Mouse (Mus musculus) hindbrain, embryonic 13.5 days (tissue): ENCODE data around the gene Asb2. TPM values are rescaled to one million over a fixed set of nuclear protein-coding genes. Genes with fewer than 3 reads are reported as not detected.
A peak's percentile ranks its signal among the peaks of the same experiment; 100 is the strongest.

Experiments used
- ATAC-seq: fragments of 200-750 bp; cut with Nextera tagmentation; 2 replicates; pipeline ENCODE4 v1.8.0; 2017; ENCODE audit warnings: moderate TSS enrichment; ENCODE audit not compliant: low FRiP score
- H3K27ac ChIP-seq: fragments of 300-500 bp; sonication (generic); 2 replicates; pipeline ENCODE4 v1.5.1; 2015; ENCODE audit warnings: inconsistent platforms, mild to moderate bottlenecking, moderate library complexity
- H3K27me3 ChIP-seq: fragments of 300-500 bp; sonication (generic); 2 replicates; pipeline ENCODE4 v1.6.1; 2015; ENCODE audit warnings: mild to moderate bottlenecking, inconsistent platforms
- H3K36me3 ChIP-seq: fragments of 300-500 bp; sonication (generic); 2 replicates; pipeline ENCODE4 v1.6.1; 2015; ENCODE audit warnings: mild to moderate bottlenecking, inconsistent platforms
- H3K4me1 ChIP-seq: fragments of 300-500 bp; sonication (generic); replicated peaks from 2 replicates; pipeline ENCODE4 v1.6.1; 2015; ENCODE audit warnings: inconsistent platforms
- H3K4me2 ChIP-seq: fragments of 300-500 bp; sonication (generic); 2 replicates; pipeline ENCODE4 v1.6.1; 2015; ENCODE audit warnings: inconsistent platforms, mild to moderate bottlenecking, moderate library complexity
- H3K4me3 ChIP-seq: fragments of 300-500 bp; sonication (generic); 2 replicates; pipeline ENCODE4 v1.5.1; 2015; ENCODE audit warnings: mild to moderate bottlenecking, inconsistent platforms
- H3K9ac ChIP-seq: fragments of 300-500 bp; sonication (generic); 2 replicates; pipeline ENCODE4 v1.6.1; 2015; ENCODE audit warnings: mild to moderate bottlenecking, inconsistent platforms
- H3K9me3 ChIP-seq: fragments of 300-500 bp; sonication (generic); 2 replicates; pipeline ENCODE4 v1.6.1; 2016; ENCODE audit warnings: inconsistent platforms
- WGBS: fragments of 180-500 bp; shearing (Covaris S2); methylation state at CpG from one replicate; pipeline ENCODE4 v1.1.7; 2015; 5-methylcytosine and 5-hydroxymethylcytosine counted together
- polyA plus RNA-seq: library from polyadenylated mRNA; unstranded; fragments of >200 nt; fragmentation: Nextera tagmentation; extraction: Ambion mirVana; gene quantifications from 2 replicates; pipeline ENCODE4 v1.2.1, GENCODE M21; 2015

Gene Asb2
- polyA plus RNA-seq = 1.00 and 1.0 TPM in 2 replicates

DNA sequence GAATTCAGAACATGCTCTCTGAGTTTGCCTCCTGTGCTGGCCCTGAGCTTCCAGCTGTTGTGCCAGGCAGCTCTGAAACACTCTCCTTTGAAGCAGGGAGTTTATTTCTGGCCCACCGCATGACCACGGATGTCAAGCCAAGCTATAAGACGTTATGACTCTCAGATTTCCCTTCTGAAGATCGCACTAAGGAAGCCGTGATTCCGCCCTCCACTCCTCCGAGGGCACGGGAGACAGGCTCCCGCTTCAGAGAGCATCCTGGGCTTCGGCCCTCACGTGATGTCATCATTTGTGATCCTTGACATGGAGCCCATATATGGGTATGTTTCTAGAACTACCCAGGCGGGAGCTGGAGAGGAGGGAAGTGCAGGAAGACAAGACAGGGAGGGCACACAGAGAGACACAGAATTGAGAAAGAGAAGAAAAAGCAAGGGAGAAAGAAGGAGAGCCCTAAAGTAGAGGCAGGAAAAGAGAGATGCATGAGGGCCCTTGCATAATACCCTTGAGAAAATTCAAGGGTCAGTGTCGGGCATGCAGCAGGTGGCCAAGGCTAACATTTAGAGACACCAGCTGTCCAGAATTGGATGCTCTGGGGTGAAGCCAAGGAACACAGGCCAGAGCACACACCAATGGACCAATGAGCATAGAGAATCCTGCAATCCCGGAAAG is at the start of gene Asb2:
Gene Asb2, minus strand, starts transcription at position 256 of the 669 bp plus-strand sequence.
- Histone ChIP-seq H3K4me1 (peaks cover 13% of the 10 kb centered on the region), H3K9me3 (no peaks in the 10 kb centered on the region; the same call in 1 of the 2 replicates), H3K27ac (no peak within 1 kb of the TSS), H3K36me3 (no peaks in the 10 kb centered on the region), H3K27me3 (no peaks in the 10 kb centered on the region), H3K9ac (no peak within 1 kb of the TSS), H3K4me2 (no peak within 1 kb of the TSS), H3K4me3 (no peak within 1 kb of the TSS)
- ATAC-seq = no peak
- WGBS = 77% methylated on average over 14 of the region's 14 CpGs

DNA sequence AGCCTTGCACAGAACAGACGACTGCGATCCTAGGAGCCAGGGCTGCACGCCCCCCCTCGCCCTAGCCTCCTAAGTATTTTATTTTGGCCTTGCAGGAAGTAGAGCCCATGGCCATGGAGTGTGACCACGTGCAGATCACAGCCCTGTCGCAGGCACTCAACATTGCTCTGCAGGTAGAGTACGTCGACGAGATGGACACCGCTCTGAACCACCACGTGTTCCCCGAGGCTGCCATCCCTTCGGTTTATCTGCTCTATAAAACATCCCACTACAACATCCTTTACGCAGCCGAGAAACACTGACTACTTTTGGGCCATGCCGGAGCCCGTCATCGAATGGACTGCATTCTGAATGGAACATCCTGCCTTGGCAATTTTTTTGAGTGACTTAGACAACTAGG is 48.3 kb upstream of the Asb2 start:
- no peak overlapping the region for H3K4me2 ChIP-seq
- no peaks in the 10 kb centered on the region for H3K9me3 ChIP-seq
- no peak overlapping the region for H3K27ac ChIP-seq
- H3K36me3 ChIP-seq = peaks cover 86% of the 10 kb centered on the region
- no peaks in the 10 kb centered on the region for H3K4me1 ChIP-seq
- WGBS = 91% methylated on average over 18 of the region's 18 CpGs
- no peaks in the 10 kb centered on the region for H3K27me3 ChIP-seq
- no peak for ATAC-seq
- H3K9ac ChIP-seq = no peak overlapping the region
- H3K4me3 ChIP-seq = no peak overlapping the region

DNA sequence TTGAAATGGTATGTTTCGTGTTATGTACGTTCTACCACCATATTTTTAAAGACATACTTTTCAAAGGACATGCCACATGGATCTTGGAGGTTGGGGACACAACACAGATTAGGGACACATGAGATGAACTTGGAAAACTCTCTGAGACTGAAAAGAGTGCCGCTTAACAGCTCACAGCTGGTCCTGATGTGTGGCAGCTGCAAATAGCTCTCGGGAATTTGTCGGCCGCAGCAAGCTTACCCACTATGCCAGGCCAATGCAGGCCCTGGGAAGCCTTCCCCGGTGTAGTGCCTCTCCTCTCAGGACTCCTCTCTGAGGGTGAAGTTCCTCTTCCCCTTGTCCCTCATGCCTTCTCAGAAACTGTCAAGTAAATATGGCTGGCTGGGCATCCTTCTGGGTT is 41.0 kb upstream of the Asb2 start:
- H3K9me3 ChIP-seq = no peaks in the 10 kb centered on the region
- ATAC-seq = no peak
- no peak overlapping the region for H3K4me2 ChIP-seq
- H3K27ac ChIP-seq = no peak overlapping the region
- no peak overlapping the region for H3K9ac ChIP-seq
- H3K36me3 ChIP-seq = peaks cover 14% of the 10 kb centered on the region
- no peak overlapping the region for H3K4me3 ChIP-seq
- WGBS = 83% methylated on average over 7 of the region's 7 CpGs
- H3K27me3 ChIP-seq = no peaks in the 10 kb centered on the region
- no peaks in the 10 kb centered on the region; the same call in 1 of the 2 replicates for H3K4me1 ChIP-seq

DNA sequence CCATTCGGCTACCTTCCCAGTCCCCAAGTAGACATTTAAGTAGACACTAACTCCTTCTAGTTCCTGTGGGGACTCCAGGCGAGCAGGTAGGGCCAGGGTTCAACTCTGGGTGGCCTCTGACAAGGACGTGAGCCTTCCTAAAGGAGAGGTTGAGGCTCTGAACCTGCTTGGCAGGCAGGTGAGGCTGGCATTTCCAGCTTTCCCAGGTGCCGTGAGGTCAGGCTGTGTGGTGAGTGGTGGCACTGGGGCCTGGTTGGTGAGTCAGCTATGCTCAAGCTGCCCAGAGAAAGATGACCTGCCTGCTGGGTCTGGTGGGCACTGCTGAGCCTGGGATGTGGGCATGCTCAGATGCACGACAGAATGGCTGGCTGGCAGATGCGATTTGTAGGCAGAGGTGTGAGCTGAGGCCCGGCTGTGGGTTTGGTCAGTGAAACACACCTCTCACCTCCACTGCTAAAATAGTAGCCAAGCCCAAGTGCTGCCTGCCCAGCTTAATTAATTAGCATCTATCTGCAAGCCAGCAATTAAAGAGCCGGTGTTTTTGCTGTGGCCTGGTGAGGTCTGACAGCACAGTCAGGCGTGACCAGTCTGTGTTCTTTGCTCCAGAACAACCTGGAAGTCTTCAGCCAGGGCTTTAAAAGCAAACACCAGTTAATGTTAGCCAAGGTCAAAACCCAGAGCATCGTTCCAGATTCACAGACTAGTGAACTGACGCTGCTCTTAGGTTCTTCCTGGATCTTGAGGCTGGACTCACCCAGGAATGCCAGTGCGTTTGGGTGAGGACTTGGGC is 39.9 kb upstream of the Asb2 start:
- Histone ChIP-seq H3K9ac (no peak overlapping the region), H3K4me2 (no peak overlapping the region), H3K27ac (no peak overlapping the region), H3K4me3 (no peak overlapping the region), H3K9me3 (no peaks in the 10 kb centered on the region), H3K36me3 (peaks cover 6% of the 10 kb centered on the region), H3K4me1 (peaks cover 3% of the 10 kb centered on the region; the same call in 1 of the 2 replicates), H3K27me3 (no peaks in the 10 kb centered on the region)
- WGBS = 84% methylated on average over 12 of the region's 12 CpGs
- no peak for ATAC-seq

DNA sequence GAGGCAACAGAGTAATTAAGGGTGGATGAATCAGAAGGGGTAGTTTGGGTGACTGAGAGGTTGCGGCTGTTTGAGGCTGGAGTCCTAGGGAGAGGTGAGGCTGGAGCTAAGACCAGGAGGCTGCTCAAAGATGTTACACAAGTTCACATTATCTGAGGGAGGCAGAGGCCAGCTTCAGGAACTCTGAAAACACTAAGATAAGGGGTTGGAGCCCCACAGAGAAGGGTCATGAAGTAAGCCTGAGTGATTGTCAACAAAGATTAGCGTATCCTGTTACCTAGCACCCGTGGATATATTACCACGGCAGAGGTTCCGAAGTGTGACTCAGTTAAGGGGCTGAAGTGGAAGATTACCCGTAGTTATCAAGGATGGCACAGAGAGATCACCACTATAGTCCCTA is 37.7 kb upstream of the Asb2 start:
- no peak overlapping the region for H3K4me3 ChIP-seq
- H3K4me2 ChIP-seq = no peak overlapping the region
- no peak overlapping the region for H3K9ac ChIP-seq
- no peaks in the 10 kb centered on the region for H3K36me3 ChIP-seq
- ATAC-seq = no peak
- no peaks in the 10 kb centered on the region for H3K9me3 ChIP-seq
- no peak overlapping the region for H3K27ac ChIP-seq
- no peaks in the 10 kb centered on the region for H3K27me3 ChIP-seq
- peaks cover 22% of the 10 kb centered on the region for H3K4me1 ChIP-seq
- WGBS = 50% methylated on average over 6 of the region's 6 CpGs

DNA sequence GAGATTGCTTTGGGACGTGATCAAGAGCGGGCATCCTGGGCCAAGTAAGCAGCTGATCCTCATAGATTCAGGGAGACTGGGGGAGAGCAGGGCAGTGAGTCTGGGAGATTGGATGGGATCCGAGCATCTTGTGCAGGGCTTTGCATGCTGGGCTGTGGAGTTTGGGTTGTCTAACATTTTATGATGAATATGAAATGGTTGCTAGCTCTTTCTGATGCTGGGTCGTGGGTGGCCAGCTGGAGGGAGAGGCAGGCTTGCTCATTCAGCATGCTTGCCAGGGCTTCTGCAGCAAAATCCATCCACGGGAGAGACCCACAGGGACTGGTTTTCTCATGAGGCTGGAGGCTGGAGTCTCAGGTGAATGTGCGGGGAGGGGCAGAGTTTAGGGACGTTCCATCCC is 35.3 kb upstream of the Asb2 start:
- Histone ChIP-seq H3K9ac (no peak overlapping the region), H3K4me1 (peaks cover 22% of the 10 kb centered on the region), H3K9me3 (no peaks in the 10 kb centered on the region), H3K27me3 (no peaks in the 10 kb centered on the region), H3K36me3 (no peaks in the 10 kb centered on the region), H3K27ac (no peak overlapping the region), H3K4me3 (no peak overlapping the region), H3K4me2 (no peak overlapping the region)
- 90% methylated on average over 7 of the region's 7 CpGs for WGBS
- ATAC-seq = no peak

DNA sequence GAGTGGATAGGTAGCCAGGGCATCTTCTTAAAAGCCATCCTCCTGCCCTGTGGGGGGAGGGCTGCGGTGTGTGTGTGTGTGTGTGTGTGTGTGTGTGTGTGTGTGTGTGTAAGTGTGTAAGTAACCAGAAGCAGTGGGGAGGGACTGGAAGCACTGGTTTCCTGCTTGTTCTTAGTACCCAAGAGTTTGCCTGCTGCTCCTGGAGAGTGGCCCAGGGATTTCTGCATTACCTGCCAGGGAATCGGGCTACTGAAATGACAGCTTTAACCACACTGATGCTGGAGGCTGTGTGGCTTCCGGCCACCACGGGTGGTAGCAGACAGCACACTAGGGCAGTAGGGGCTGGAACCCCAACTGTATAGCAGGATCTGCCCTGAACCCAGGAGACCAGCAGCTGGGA is 34.2 kb upstream of the Asb2 start:
- no peak for ATAC-seq
- no peak overlapping the region for H3K4me2 ChIP-seq
- H3K27me3 ChIP-seq = no peaks in the 10 kb centered on the region
- 87% methylated on average over 4 of the region's 4 CpGs for WGBS
- no peak overlapping the region for H3K9ac ChIP-seq
- H3K4me3 ChIP-seq = no peak overlapping the region
- no peak overlapping the region for H3K27ac ChIP-seq
- H3K36me3 ChIP-seq = no peaks in the 10 kb centered on the region
- no peaks in the 10 kb centered on the region for H3K9me3 ChIP-seq
- H3K4me1 ChIP-seq = peaks cover 22% of the 10 kb centered on the region

DNA sequence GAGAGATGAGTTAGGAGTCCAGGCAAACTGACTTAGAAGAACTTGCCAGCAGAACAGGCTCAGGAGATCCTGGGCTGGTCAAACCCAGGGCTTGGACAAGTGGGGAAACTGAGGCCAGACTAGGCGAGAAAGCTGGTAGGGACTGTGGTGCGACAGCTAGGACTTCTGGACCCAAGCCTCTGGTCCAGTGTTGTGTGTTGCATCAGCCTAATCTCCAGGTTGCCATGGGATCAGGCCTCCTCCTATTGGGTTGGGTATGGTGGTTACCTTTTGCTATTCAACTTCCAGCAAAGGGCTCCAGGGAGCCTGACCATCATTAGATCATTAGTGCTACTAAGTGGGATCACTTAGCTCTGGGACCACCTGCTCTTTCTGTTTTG is 33.5 kb upstream of the Asb2 start:
- ATAC-seq = no peak; the same call in 1 of the 2 replicates
- Histone ChIP-seq H3K27me3 (no peaks in the 10 kb centered on the region), H3K4me1 (peaks cover 22% of the 10 kb centered on the region), H3K9ac (peak overlapping the region; percentile 91), H3K4me2 (peak overlapping the region; percentile 85), H3K36me3 (no peaks in the 10 kb centered on the region), H3K27ac (no peak overlapping the region; the same call in 1 of the 2 replicates), H3K4me3 (peak overlapping the region; percentile 73), H3K9me3 (no peaks in the 10 kb centered on the region)
- WGBS = 65% methylated on average over 2 of the region's 2 CpGs

DNA sequence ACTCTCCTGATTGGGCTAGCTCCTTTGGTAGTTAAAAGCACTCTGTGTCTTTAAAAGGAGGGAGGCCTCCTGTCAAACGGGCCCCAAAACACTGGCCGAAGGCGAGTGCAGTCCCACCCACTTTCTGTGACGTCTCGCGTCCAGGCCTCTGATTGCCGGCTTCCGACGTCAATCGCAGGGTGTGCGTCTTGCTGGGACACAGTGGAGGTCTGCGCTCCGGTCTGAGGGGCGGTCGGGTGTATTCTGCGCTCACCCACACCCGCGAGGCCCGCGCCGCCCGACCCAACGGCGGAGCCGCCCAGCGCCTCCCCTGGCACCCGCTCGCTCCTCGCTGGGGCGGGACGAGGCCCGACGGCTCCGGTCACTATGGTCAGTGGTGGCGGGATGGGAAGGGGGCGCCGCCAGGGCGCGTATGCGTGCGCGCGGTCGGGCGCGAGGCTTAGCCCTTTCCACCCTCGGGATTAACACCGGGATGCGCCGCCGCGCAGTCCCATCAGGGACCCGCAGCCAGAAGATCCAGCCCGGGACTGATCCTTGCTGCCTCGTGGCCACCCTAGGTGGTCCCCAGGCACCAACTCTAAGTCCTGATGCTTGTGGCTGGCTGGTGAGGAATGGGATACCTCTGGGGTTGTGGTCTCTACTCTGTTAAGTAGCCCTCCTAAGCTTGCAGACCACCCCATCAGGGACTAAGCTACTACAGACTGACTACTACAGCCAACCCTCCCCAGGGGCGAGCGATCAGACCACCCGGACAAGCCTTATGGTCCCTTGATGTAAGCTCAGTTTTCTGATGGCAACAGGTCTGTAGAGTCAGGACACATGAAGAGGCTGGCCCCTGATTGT is 32.9 kb upstream of the Asb2 start, which contains the start of gene Otub2:
Gene Otub2, plus strand, starts transcription at position 178 of the 843 bp plus-strand sequence.
- Histone ChIP-seq H3K4me2 (peak within 1 kb of the TSS; percentile 85), H3K9me3 (no peaks in the 10 kb centered on the region), H3K4me1 (peaks cover 22% of the 10 kb centered on the region), H3K4me3 (peak within 1 kb of the TSS; percentile 73), H3K9ac (peak within 1 kb of the TSS; percentile 91), H3K27ac (peak within 1 kb of the TSS; percentile 78), H3K36me3 (no peaks in the 10 kb centered on the region), H3K27me3 (no peaks in the 10 kb centered on the region)
- 1% methylated on average over 56 of the region's 58 CpGs for WGBS
- peak; percentile 99 for ATAC-seq

DNA sequence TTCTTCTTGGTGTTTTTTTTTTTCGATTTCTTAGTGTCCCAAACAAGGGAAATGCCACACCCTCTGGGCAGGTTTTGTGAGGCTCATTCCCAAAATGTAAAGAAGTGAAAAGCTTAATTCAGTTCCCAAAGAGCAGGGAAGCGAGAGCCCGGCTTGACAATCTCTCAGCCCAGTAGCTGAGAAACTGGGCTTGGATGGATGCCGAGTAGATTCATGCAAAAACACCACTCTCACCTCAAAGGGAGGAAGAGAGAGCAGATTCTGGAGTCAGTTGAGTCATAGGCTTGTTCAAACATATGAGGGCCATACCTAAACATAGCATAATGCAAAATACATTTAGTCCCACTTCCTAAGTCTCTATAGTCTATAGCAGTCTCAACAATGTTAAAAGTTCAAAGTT is 24.4 kb upstream of the Asb2 start:
- Histone ChIP-seq H3K4me2 (no peak overlapping the region), H3K4me1 (no peaks in the 10 kb centered on the region), H3K36me3 (no peaks in the 10 kb centered on the region), H3K4me3 (no peak overlapping the region), H3K9ac (no peak overlapping the region), H3K9me3 (no peaks in the 10 kb centered on the region), H3K27ac (no peak overlapping the region), H3K27me3 (no peaks in the 10 kb centered on the region)
- WGBS = 75% methylated on average over 4 of the region's 4 CpGs
- ATAC-seq = no peak

DNA sequence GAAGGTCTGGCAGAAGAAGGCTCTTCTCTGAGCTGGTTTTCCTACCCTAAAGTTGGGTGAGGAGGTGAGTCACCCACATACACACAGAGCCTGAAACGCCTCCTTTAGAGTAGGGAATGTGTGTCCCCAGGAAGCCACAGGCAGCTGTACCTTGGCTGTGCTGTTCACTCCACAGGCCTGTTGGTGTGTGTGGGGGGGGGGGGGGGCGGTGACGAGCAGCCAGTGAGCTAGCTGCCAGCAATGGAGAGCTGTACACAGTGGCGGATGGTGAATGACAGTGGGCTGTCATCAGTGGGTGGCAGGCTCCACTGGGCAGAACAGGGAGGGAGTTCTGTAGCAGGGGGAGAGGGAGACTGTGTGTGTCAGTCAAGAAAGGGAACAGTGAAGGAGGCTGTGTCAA is 21.0 kb upstream of the Asb2 start:
- no peak overlapping the region for H3K9ac ChIP-seq
- ATAC-seq = peak; percentile 52; the same call in 1 of the 2 replicates
- H3K4me2 ChIP-seq = no peak overlapping the region
- no peak overlapping the region for H3K4me3 ChIP-seq
- 71% methylated on average over 4 of the region's 4 CpGs for WGBS
- H3K9me3 ChIP-seq = no peaks in the 10 kb centered on the region
- no peaks in the 10 kb centered on the region for H3K4me1 ChIP-seq
- H3K36me3 ChIP-seq = no peaks in the 10 kb centered on the region
- H3K27me3 ChIP-seq = no peaks in the 10 kb centered on the region
- no peak overlapping the region for H3K27ac ChIP-seq

DNA sequence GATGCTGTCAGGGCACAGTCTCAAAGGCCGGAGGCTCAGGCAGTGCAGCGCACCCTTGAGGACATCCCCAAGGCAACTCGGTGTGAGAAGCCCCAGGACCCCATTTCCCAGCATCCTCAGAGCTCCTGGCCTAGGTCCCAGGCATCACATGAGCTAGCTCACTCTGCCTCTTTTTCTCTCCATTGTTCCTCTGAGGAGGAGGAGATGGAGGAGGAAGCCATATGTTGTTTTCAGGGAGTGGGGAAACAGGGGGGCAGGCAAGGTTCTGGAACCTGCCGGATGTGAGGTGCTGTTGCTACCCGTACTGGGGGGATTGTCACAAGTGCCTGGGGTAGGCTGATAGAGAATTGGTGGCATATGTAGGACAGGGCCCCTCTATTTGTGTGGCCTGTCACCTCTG is 20.3 kb upstream of the Asb2 start:
- Histone ChIP-seq H3K27me3 (no peaks in the 10 kb centered on the region), H3K4me2 (no peak overlapping the region), H3K9me3 (no peaks in the 10 kb centered on the region), H3K4me1 (no peaks in the 10 kb centered on the region), H3K36me3 (no peaks in the 10 kb centered on the region), H3K4me3 (no peak overlapping the region), H3K9ac (no peak overlapping the region), H3K27ac (no peak overlapping the region)
- 0 out of 2 replicates have a peak, but pooled peaks have one; percentile 39 for ATAC-seq
- WGBS = 70% methylated on average over 5 of the region's 5 CpGs
